Mouse (Mus musculus): ENCODE measurements around the gene Ttc23. TPM values are rescaled to one million over a fixed set of nuclear protein-coding genes. Genes with fewer than 3 reads are reported as not detected.

Gene Ttc23
- total and polyA plus RNA-seq, 3 experiments: 0.89 to 2.5 (median 0.93) TPM

DNA sequence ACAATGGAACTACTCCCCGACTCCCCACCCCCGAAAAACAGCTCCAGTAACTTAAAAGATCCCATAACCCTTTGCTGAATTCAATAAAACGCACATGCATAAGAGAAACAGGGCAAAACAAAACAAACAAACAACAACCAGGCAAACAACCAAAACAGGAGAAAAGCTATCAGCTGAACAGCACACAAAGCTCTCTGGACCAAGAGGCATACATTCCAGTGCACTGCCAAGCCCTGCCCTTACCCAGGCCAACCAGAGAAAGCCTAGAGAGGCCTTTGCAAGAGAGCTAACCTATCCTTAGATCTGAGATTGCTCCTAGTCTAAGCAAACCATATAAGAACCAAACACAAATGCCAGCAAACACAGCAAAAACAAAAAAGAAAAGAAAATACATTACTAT, 25.1 kb upstream of the Ttc23 start:
- dilution Hi-C loops (cut with MboI; ENCODE audit: extremely low pct_ligation_motif_present, extremely low pct_unique_long_range_greater_than_20kb, low sequenced_read_pairs): no loop called here
- in situ Hi-C loops (cut with MboI; ENCODE audit: low pct_ligation_motif_present, low pct_unique_long_range_greater_than_20kb, low sequenced_read_pairs): no loop called here
- peaks cover 0 to 17% of the 10 kb centered on the region in 2 experiments; a peak in 3 of 4 replicates for H3K4me1 ChIP-seq (ENCODE audit: control insufficient read depth in 1 of 2, insufficient read depth in 2 of 2)
- no peaks in the 10 kb centered on the region for H3K27me3 ChIP-seq (replicated peaks)
- H3K9me3 ChIP-seq (replicated peaks; ENCODE audit: low read length): no peaks in the 10 kb centered on the region
- no peak overlapping the region for H3K9ac ChIP-seq (ENCODE audit: insufficient read depth, low read depth)
- no peak overlapping the region for H3K4me2 ChIP-seq (ENCODE audit: insufficient read depth, low read depth, poor library complexity, severe bottlenecking)
- no peak for TF ChIP-seq E2F4 (IDR thresholded peaks at IDR 0.05; ENCODE audit: insufficient replicate concordance, low read depth, low read length)
- no peak for DNase-seq (ENCODE audit: extremely low read depth)
- no peak overlapping the region for H3K27ac ChIP-seq (ENCODE audit: insufficient read depth, low read depth)
- no peak overlapping the region for H3K4me3 ChIP-seq (replicated peaks in 1 of 3; ENCODE audit: low read depth in 2 of 3, low read length in 2 of 3, poor library complexity in 1 of 3)
- peaks cover 3 to 10% of the 10 kb centered on the region in 2 experiments for H3K36me3 ChIP-seq (replicated peaks in 1 of 2; ENCODE audit: control insufficient read depth in 1 of 2, insufficient read depth in 1 of 2, low read length in 1 of 2)
- H3K79me2 ChIP-seq (replicated peaks; ENCODE audit: control insufficient read depth, extremely low read depth, insufficient read depth, poor library complexity, severe bottlenecking): peaks cover 5% of the 10 kb centered on the region; the same call in 1 of the 2 replicates

DNA sequence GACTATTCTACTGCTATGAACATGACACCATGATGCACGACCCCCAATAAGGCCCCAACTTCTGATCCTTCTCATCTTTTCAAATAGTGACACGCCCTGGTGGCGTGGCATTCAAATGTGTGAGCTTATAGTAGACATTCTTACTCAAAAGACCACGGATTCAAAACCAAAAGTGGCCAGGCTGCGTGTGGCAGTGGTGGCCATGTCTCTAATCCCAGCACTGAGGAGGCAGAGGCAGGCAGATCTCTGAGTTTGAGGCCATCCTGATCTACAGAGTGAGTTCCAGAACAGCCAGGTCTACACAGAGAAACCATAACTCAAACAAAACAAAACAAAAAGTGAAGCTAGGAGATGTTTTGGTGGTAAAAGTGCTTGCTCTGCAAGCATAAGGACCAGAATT, 20.5 kb upstream of the Ttc23 start:
- peaks cover 0 to 10% of the 10 kb centered on the region in 2 experiments; a peak in 2 of 4 replicates for H3K4me1 ChIP-seq (ENCODE audit: control insufficient read depth in 1 of 2, insufficient read depth in 2 of 2)
- TF ChIP-seq EP300 (IDR thresholded peaks at IDR 0.05; ENCODE audit: low read length) (no peak), ZKSCAN1 (IDR thresholded peaks at IDR 0.05; ENCODE audit: borderline replicate concordance, low read depth, low read length) (no peak), SMC3 (IDR thresholded peaks at IDR 0.05; ENCODE audit: low read depth, low read length) (no peak), PAX5 (IDR thresholded peaks at IDR 0.05; ENCODE audit: low read length) (no peak)
- dilution Hi-C loops (cut with MboI; ENCODE audit: extremely low pct_ligation_motif_present, extremely low pct_unique_long_range_greater_than_20kb, low sequenced_read_pairs): no loop called here
- in situ Hi-C loops (cut with MboI; ENCODE audit: low pct_ligation_motif_present, low pct_unique_long_range_greater_than_20kb, low sequenced_read_pairs): loop anchor here (25.0 kb wide), 2 partner anchors 564 to 1189 kb away; partner anchors contain the start of gene Aldh1a3
- no peak overlapping the region for H3K27ac ChIP-seq (ENCODE audit: insufficient read depth, low read depth)
- H3K9me3 ChIP-seq (replicated peaks; ENCODE audit: low read length): no peaks in the 10 kb centered on the region
- no peak for DNase-seq (ENCODE audit: extremely low read depth)
- H3K4me2 ChIP-seq (ENCODE audit: insufficient read depth, low read depth, poor library complexity, severe bottlenecking): no peak overlapping the region
- H3K79me2 ChIP-seq (replicated peaks; ENCODE audit: control insufficient read depth, extremely low read depth, insufficient read depth, poor library complexity, severe bottlenecking): no peaks in the 10 kb centered on the region
- H3K9ac ChIP-seq (ENCODE audit: insufficient read depth, low read depth): no peak overlapping the region
- peaks cover 0 to 9% of the 10 kb centered on the region in 2 experiments for H3K36me3 ChIP-seq (replicated peaks in 1 of 2; ENCODE audit: control insufficient read depth in 1 of 2, insufficient read depth in 1 of 2, low read length in 1 of 2)
- no peak overlapping the region for H3K4me3 ChIP-seq (replicated peaks in 1 of 3; ENCODE audit: low read depth in 2 of 3, low read length in 2 of 3, poor library complexity in 1 of 3)
- H3K27me3 ChIP-seq (replicated peaks): no peaks in the 10 kb centered on the region

- TF ChIP-seq CTCF (conservative IDR thresholded peaks at IDR 0.05 in 1 of 2, IDR thresholded peaks at IDR 0.05 in 1 of 2; ENCODE audit: low read depth in 2 of 2, low read length in 2 of 2) (peak in 1 of 2 experiments; percentile 36; a peak in 2 of 4 replicates), SMC3 (IDR thresholded peaks at IDR 0.05; ENCODE audit: low read depth, low read length) (0 out of 2 replicates have a peak, but pooled peaks have one; percentile 1), CHD1 (IDR thresholded peaks at IDR 0.05; ENCODE audit: low read depth, low read length) (no peak)
- Histone ChIP-seq H3K9ac (ENCODE audit: insufficient read depth, low read depth) (no peak overlapping the region), H3K27me3 (replicated peaks) (no peaks in the 10 kb centered on the region), H3K4me1 (ENCODE audit: control insufficient read depth in 1 of 2, insufficient read depth in 2 of 2) (peaks cover 0 to 10% of the 10 kb centered on the region in 2 experiments; a peak in 2 of 4 replicates), H3K4me3 (replicated peaks in 1 of 3; ENCODE audit: low read depth in 2 of 3, low read length in 2 of 3, poor library complexity in 1 of 3) (no peak overlapping the region), H3K36me3 (replicated peaks in 1 of 2; ENCODE audit: control insufficient read depth in 1 of 2, insufficient read depth in 1 of 2, low read length in 1 of 2) (peaks cover 0 to 9% of the 10 kb centered on the region in 2 experiments), H3K4me2 (ENCODE audit: insufficient read depth, low read depth, poor library complexity, severe bottlenecking) (no peak overlapping the region), H3K27ac (ENCODE audit: insufficient read depth, low read depth) (no peak overlapping the region), H3K79me2 (replicated peaks; ENCODE audit: control insufficient read depth, extremely low read depth, insufficient read depth, poor library complexity, severe bottlenecking) (no peaks in the 10 kb centered on the region), H3K9me3 (replicated peaks; ENCODE audit: low read length) (peaks cover 2% of the 10 kb centered on the region)
- in situ Hi-C loops (cut with MboI; ENCODE audit: low pct_ligation_motif_present, low pct_unique_long_range_greater_than_20kb, low sequenced_read_pairs): loop anchor here (5.0 to 25.0 kb wide), 4 partner anchors 422 to 1192 kb away; partner anchors contain the start of gene Aldh1a3
- no peak for DNase-seq (ENCODE audit: extremely low read depth)
- dilution Hi-C loops (cut with MboI; ENCODE audit: extremely low pct_ligation_motif_present, extremely low pct_unique_long_range_greater_than_20kb, low sequenced_read_pairs): no loop called here
These were observed 17.5 kb upstream of the Ttc23 start for GRCm38 (mm10) chr7:67629681-67630080.

All from CH12.LX (cell line).